Mouse (Mus musculus): ENCODE data around the gene Nudt9. TPM values are rescaled to one million over a fixed set of nuclear protein-coding genes. Genes with fewer than 3 reads are reported as not detected.

Nudt9 gene
- polyA plus RNA-seq, 1 experiment, result 79.1 TPM

- peak in 1 of 2 experiments; percentile 74 for DNase-seq (ENCODE audit: extremely low spot score in 1 of 2, low spot score in 1 of 2)
Measured at GRCm38 (mm10) chr5:104074388-104074787, 28.3 kb downstream of the Nudt9 start.

GRCm38 (mm10) chr5:104076361-104076760 is 30.3 kb downstream of the Nudt9 start:
- DNase-seq (ENCODE audit: extremely low spot score in 1 of 2, low spot score in 1 of 2), result no peak

DNA sequence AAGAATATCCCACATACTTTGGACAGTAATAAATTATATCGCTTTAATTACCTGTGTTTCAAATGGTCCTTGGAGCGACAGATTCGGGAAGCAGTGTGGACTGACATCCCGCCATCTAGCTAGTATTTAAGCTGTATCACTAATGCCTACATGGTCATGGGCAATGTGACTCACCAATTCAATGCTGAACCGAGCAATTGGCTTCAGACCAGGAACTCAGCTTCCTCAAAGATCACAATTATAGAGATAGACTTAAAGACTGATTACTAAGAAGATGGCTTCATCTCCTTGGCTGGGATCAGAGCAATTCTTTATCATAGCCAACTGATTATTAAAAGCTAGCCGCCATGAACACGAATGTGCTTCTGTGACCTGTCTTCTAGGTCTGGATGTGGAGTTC is 31.4 kb downstream of the Nudt9 start, which contains the start of gene Gm17660:
Gene Gm17660 (minus strand): TSS at position 101 of the 400 bp plus-strand sequence.
- DNase-seq (ENCODE audit: extremely low spot score in 1 of 2, low spot score in 1 of 2), result no peak

DNA sequence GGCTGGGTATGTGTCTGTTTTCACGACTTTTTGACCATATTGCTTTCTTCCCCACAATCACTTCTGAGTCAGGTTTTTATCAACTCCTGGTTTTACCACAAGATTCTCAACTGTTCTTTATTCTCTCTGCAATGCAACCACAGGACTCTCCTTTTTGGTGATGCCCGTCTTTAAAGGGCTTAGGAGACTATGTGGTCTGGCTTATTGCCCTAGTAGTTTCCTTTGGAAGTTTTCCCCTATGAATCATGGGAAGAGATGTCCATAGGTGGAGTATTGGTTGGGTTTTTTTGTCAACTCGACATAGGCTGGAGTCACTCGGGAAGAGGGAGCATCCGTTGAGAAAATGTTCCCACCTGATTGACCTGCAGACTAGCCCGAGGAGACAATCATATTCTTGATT is 34.6 kb downstream of the Nudt9 start:
- DNase-seq (ENCODE audit: extremely low spot score in 1 of 2, low spot score in 1 of 2), result no peak

DNA sequence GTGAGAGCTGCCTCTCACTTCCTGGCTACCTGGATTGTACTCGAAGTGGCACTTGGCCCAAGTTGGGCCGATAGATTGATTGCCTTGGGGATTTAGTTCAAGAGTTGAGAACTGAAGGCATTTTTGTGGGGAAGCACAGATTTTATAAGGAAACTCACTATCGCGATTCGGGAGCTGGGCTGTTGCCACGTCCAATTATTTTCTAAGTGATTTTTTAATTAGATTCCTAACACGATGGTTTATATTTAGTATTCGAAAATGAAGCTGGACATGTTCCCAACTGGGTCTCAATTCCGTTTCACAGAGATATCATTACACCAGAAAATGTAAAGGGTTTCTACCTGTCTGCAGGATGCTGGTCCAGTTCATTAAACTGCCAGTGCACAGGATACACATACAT is 39.3 kb downstream of the Nudt9 start:
- no peak for DNase-seq (ENCODE audit: extremely low spot score in 1 of 2, low spot score in 1 of 2)

DNA sequence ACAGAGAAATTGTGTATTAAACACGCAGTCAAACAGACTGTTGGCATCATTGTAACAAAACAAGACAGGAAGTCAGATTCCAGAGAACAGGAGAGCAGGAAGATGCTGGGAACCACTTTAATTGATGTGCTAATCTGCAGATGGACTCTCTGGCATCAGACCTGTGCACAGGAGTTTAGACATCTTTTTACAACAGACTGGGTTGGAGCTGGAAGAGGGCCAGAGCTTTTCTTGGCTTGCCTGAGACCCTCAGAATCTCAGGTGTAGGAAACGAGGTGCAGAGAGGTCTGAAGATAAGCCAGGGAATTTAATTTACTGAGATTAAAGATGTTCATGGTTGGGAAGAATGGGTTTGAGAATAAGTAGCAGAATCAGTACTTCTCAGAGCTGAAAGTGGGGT is 43.6 kb downstream of the Nudt9 start:
- no peak for DNase-seq (ENCODE audit: extremely low spot score in 1 of 2, low spot score in 1 of 2)

DNA sequence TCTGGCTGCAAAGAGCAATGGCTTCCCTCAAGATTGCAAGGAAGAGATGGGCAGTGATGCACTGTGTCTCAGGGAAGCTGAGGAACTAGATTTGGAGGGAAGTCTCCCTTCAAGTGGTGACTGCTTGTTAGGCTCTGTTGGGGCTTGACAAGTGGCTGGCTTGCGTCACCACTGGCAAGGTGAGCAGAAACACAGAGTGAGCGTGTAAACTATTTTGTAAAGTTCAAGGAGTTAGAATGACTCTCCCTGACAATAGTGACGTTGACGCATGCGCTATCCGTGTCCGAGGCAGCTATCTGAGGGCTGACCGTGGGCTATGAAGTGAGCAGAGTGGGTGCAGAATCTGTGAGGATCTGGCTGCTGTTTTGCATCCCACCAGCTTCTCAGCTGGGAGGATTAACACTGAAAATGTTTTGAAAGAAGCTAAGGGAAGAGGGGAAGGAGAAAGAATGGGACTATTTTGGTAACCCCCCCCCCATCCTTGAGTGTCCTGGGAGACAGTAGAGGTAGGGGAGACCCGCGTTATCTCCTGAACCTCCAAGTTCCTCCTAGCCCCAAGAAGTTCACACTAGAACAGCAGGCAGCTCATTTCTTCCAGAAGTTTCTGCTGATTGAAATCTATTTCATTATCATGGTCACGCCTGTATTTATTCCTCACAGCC is 49.4 kb downstream of the Nudt9 start:
- DNase-seq (ENCODE audit: extremely low spot score in 1 of 2, low spot score in 1 of 2), result no peak

- no peak for DNase-seq (ENCODE audit: extremely low spot score in 1 of 2, low spot score in 1 of 2)
Measured at GRCm38 (mm10) chr5:104096078-104096938, 50.2 kb downstream of the Nudt9 start.

- no peak for DNase-seq (ENCODE audit: extremely low spot score in 1 of 2, low spot score in 1 of 2)
Measured at GRCm38 (mm10) chr5:104101678-104102531, 55.8 kb downstream of the Nudt9 start.

DNA sequence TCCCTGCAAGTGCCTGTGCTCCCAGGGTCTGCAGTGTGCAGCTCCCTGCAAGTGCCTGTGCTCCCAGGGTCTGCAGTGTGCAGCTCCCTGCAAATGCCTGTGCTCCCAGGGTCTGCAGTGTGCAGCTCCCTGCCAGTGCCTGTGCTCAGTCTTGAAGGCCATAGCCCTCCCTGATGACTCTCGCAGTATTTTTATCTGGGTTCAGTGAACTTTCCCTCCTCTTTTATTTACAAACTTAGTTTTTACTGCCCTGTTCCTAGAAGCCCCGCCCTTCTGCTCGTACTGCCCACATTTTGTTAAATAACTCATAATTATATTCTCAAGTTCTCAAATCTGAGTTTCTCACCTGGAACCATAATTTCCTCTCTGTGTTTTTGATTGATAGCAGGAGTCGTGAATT is 57.1 kb downstream of the Nudt9 start:
- DNase-seq (ENCODE audit: extremely low spot score in 1 of 2, low spot score in 1 of 2), result no peak

DNA sequence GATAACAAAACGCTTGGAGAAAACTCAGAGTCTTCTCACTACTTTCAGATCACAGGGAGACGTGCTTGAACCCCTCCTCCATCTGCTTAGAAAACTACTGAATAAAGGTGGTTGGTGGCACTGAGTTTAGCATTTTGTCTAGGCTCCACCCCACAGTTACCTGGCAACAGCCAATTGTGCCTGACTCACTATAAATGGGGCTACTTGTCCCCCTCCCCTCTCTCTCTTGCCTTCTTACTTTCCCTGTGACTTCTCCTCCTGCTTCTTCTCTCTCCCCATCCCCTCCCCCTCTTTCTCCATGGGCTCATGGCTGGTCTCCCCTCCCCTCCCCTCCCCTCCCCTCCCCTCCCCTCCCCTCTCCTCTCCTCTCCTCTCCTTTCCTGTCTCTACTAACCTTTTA is 58.0 kb downstream of the Nudt9 start:
- DNase-seq (ENCODE audit: extremely low spot score in 1 of 2, low spot score in 1 of 2), result no peak

DNA sequence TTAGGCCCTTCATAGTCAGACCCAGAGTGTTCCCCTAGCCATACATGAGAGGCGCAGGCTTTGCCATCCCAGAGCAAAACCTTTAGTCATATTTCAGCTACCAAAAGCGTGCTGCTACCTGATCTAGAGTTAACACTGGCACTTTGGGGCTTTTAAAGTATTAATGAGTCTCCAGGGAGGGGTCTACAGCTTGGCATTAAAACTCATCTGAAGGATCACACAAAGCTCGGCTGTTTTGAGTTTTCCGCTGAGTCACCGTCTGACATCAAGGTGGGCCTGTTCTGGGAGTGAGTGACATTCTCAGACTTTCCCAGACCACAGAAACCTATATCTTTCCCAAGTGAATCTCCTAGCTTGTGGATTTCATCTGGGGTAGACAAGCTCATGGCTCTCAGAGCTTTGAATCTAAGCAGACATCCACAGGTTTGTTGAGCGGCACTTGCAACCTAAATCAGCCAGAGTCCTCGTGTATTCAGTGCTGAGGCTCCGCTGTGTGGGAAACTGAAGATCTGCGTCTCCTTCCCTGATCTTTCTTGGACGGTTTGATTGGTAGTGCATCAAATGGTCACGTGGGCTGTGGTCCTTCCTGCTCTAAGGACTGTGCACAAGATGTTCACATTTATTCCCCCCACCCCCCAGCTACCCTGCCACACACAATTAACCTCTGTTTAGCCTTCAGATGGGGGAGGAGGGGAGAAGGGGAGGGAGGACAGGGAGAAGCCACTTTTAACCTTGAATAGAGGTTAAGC is 62.2 kb downstream of the Nudt9 start:
- DNase-seq (ENCODE audit: extremely low spot score in 1 of 2, low spot score in 1 of 2), result peak in 1 of 2 experiments; percentile 38

GRCm38 (mm10) chr5:104108879-104109369 is 62.8 kb downstream of the Nudt9 start:
- peak; percentile 66 to 82 for DNase-seq (ENCODE audit: extremely low spot score in 1 of 2, low spot score in 1 of 2)

DNA sequence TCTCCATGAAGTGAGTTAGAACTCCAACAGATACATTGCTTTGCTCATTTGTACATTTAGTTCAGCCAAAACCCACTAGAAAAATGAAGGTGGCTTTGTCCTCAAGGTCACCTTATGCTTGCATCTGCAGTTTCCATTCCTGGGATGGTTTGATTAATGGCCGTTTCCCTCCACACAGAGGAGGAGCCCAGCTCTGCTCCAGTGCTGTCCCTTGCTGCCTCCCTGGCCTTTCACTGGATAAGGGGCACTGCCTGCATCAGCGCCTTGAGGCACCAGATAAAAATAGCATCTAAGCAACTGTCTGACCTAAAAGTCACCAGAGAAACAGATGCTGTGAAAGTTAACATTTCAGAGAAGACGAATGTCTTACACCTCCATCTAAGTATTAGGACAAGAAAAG is 63.4 kb downstream of the Nudt9 start:
- no peak for DNase-seq (ENCODE audit: extremely low spot score in 1 of 2, low spot score in 1 of 2)

GRCm38 (mm10) chr5:104110171-104110920 is 64.2 kb downstream of the Nudt9 start:
- peak; percentile 82 to 83 for DNase-seq (ENCODE audit: extremely low spot score in 1 of 2, low spot score in 1 of 2)

DNA sequence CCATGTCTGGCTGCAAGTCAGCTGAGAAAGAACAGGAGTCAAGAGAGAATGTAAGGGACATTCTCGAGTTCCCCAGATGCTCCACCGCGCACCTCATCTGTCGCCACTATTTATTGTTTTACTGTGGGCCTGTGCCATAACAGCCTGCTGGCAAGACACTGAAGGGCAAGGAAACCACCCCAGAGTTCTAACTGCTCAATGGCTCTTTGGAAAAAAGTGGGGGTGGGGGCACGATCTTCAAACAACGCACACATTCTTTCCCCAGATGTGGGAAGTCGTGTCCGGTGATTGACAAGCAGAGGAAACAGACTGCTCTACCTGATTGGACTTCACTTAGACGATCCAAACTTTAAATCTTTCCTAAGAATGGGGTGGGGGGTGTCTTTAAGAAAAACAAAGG is 65.9 kb downstream of the Nudt9 start:
- DNase-seq (ENCODE audit: extremely low spot score in 1 of 2, low spot score in 1 of 2), result peak in 1 of 2 experiments; percentile 51

- peak in 1 of 2 experiments; percentile 49 for DNase-seq (ENCODE audit: extremely low spot score in 1 of 2, low spot score in 1 of 2)
Measured at GRCm38 (mm10) chr5:104112511-104112910, 66.4 kb downstream of the Nudt9 start.

DNA sequence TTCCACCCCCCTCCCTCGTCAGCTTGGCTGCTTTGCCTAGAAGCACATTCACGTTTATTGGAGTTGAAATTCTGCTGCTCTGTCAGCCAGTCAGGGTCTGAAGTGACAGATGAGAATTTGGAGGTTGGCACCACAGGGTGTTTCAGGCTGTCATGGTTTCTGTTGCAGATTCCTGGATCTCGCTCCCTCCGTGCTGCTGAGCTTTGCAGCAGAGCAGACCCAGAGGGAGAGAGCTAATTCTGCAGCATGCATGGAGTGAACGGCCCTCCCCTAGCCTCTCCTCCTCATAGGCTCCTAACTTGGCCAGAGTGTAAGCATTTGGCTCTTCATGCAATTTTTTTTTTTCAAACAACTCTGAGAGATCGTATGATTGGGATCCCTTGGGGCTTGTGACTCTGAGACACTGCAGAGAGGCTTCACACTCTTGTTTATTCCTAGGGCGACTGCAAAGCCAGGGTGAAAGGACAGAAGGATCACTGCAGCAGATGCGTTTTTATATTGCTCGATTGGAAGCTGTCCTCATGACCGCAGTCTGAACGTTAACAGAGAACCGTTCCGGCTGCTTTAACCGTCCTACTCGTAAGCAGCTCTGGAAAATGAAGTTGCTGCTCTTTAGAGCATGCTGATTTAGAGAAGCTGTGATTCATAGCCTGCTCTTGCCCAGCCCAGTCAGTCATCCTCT is 67.5 kb downstream of the Nudt9 start, which contains the start of gene Sparcl1:
Gene Sparcl1 (minus strand): TSS at position 243 of the 682 bp plus-strand sequence.
- DNase-seq (ENCODE audit: extremely low spot score in 1 of 2, low spot score in 1 of 2), result peak; percentile 53 to 75

All from frontal cortex, adult 2 months (tissue).